Mouse (Mus musculus) left cerebral cortex, adult 9 months (tissue): ENCODE data around the gene Gm21637.
"Not testable (repeated sequence)": the region's sequence is repeated elsewhere in the genome, so short reads cannot be mapped to it uniquely, and the experiment has no call there.

Experiments used
- DNase-seq, 2 experiments: peaks; one replicate each; pipeline ENCODE4 v3.0.0; 2022; ENCODE audit warnings: low spot score in 2 of 2

Gm21637 gene

DNA sequence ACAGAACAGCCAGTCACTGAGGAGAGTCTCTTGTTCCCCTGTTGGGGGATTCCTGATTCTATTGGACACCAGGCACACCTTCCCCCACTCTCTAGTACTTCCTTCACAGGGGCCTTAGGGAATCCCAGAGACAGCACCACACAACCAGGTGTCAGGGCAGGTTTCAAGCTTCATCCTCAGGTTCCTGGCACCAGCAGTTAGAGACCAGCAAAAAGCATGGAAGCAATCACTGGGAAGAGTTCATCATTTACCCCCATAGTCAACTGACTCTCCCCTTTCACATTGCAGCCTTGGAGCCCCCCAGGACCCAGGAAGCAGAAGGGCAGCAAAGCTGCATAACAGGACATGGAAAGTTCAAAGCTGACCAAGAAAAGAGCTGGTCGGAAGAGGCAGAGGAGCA lies at the start of gene Gm21637:
TSS of gene Gm21637 (plus strand) at position 301 of the 400 bp plus-strand sequence.
- DNase-seq, result not testable (repeated sequence)
